Mouse (Mus musculus) thymus, adult 2 months (tissue): ENCODE data around the gene 5330417H12Rik.

ENCODE experiments used
- CTCF ChIP-seq: fragments of 200-500 bp; IDR thresholded peaks from 2 replicates; pipeline ENCODE4 v1.5.1; 2012; ENCODE audit warnings: mild to moderate bottlenecking, control low read depth, low read length, moderate library complexity, borderline replicate concordance; ENCODE audit not compliant: control insufficient read depth, poor library complexity, insufficient read depth; ENCODE audit errors: extremely low read depth
- POLR2A ChIP-seq: fragments of 200-500 bp; IDR thresholded peaks from 2 replicates; pipeline ENCODE4 v1.6.1; 2012; ENCODE audit warnings: mild to moderate bottlenecking, low read length, control low read depth, moderate library complexity; ENCODE audit not compliant: control insufficient read depth, poor library complexity, insufficient read depth; ENCODE audit errors: extremely low read depth

GRCm38 (mm10) chr7:107666262-107666902 is 41.4 kb upstream of the 5330417H12Rik start:
- TF ChIP-seq CTCF, result no peak
- TF ChIP-seq POLR2A, result no peak
